Mouse (Mus musculus) adrenal gland, postnatal 36 days (tissue): Measurements from ENCODE around the gene Tet1. TPM values are rescaled to one million over a fixed set of nuclear protein-coding genes. Genes with fewer than 3 reads are reported as not detected.
"Not testable (repeated sequence)": the region's sequence is repeated elsewhere in the genome, so short reads cannot be mapped to it uniquely, and the experiment has no call there.

Experiments
- DNase-seq, 2 experiments: peaks; one replicate each; pipeline ENCODE4 v3.0.0; 2021; ENCODE audit warnings: mixed read lengths in 1 of 2
- long read RNA-seq, 2 experiments: library from polyadenylated mRNA; stranded (forward); transcript quantifications; one replicate each; pipeline ENCODE4 v2.0.0; 2021; ENCODE audit warnings: borderline sequencing depth in 2 of 2
- total RNA-seq, 2 experiments: library from RNA; stranded (reverse); gene quantifications; 2 replicates each; pipeline ENCODE4 v1.2.3; 2021

The Tet1 gene
- total RNA-seq: 1 to 10 TPM; 2.1 to 4.7 TPM
- long read RNA-seq, experiment 1: 0 reads
- long read RNA-seq, experiment 2: 0 reads

GRCm38 (mm10) chr10:62908896-62909295 lies at the start of gene Tet1:
Tet1 (minus strand) TSS chr10:62908996.
- DNase-seq: not testable (repeated sequence)

GRCm38 (mm10) chr10:62948551-62948950 lies 39.8 kb upstream of the Tet1 start:
- DNase-seq: no peak

- peak; percentile 82 to 87 for DNase-seq
Measured at GRCm38 (mm10) chr10:62946738-62947471, 38.1 kb upstream of the Tet1 start, which contains the start of gene Dna2. Dna2 (plus strand) TSS chr10:62947026.

GRCm38 (mm10) chr10:62944975-62945580 lies 36.3 kb upstream of the Tet1 start:
- no peak for DNase-seq

- DNase-seq: no peak
Measured at GRCm38 (mm10) chr10:62932381-62932780, 23.6 kb upstream of the Tet1 start.

GRCm38 (mm10) chr10:62924096-62924635 lies 15.4 kb upstream of the Tet1 start:
- DNase-seq: no peak

GRCm38 (mm10) chr10:62920766-62921156 lies 12.0 kb upstream of the Tet1 start:
- no peak for DNase-seq

GRCm38 (mm10) chr10:62919925-62920765 lies 11.3 kb upstream of the Tet1 start, which contains the start of gene Slc25a16:
Slc25a16 (plus strand) TSS chr10:62920633.
- peak; percentile 91 to 93 for DNase-seq

GRCm38 (mm10) chr10:62918985-62919384 lies 10.2 kb upstream of the Tet1 start:
- no peak for DNase-seq

GRCm38 (mm10) chr10:62911120-62911519 lies 2.3 kb upstream of the Tet1 start:
- no peak for DNase-seq

GRCm38 (mm10) chr10:62906336-62906735 lies 2.5 kb downstream of the Tet1 start:
- no peak for DNase-seq

- no peak for DNase-seq
Measured at GRCm38 (mm10) chr10:62902829-62903228, 6.0 kb downstream of the Tet1 start.

- DNase-seq: no peak
Measured at GRCm38 (mm10) chr10:62901826-62902225, 7.0 kb downstream of the Tet1 start.

GRCm38 (mm10) chr10:62900144-62900543 lies 8.7 kb downstream of the Tet1 start:
- DNase-seq: no peak

- DNase-seq: no peak
Measured at GRCm38 (mm10) chr10:62898061-62898460, 10.7 kb downstream of the Tet1 start.

GRCm38 (mm10) chr10:62897437-62897836 lies 11.4 kb downstream of the Tet1 start:
- DNase-seq: no peak

GRCm38 (mm10) chr10:62896774-62897173 lies 12.0 kb downstream of the Tet1 start:
- no peak for DNase-seq

- no peak for DNase-seq
Measured at GRCm38 (mm10) chr10:62896035-62896434, 12.8 kb downstream of the Tet1 start.

GRCm38 (mm10) chr10:62895386-62895785 lies 13.4 kb downstream of the Tet1 start:
- no peak for DNase-seq

GRCm38 (mm10) chr10:62894447-62894846 lies 14.3 kb downstream of the Tet1 start:
- no peak for DNase-seq

- no peak for DNase-seq
Measured at GRCm38 (mm10) chr10:62893356-62893884, 15.4 kb downstream of the Tet1 start.
